Mouse (Mus musculus) heart, embryonic 12.5 days (tissue): ENCODE measurements at regions not wholly inside any gene's neighbourhood (a gene's known extent, or its start where the extent isn't known, plus 50 kb on each side); places are given as distances from the start of the nearest gene placed in this dataset.

Source experiments
- ATAC-seq: fragments of 200-750 bp; cut with Nextera tagmentation; 2 replicates; pipeline ENCODE4 v1.8.0; 2017; ENCODE audit warnings: moderate TSS enrichment, moderate library complexity; ENCODE audit not compliant: insufficient number of reproducible peaks, low FRiP score
- H3K27ac ChIP-seq: fragments of 300-500 bp; sonication (generic); 2 replicates; pipeline ENCODE4 v1.5.1; 2016; ENCODE audit warnings: mild to moderate bottlenecking, moderate library complexity; ENCODE audit not compliant: poor library complexity, severe bottlenecking
- H3K27me3 ChIP-seq: fragments of 300-500 bp; sonication (generic); replicated peaks from 2 replicates; pipeline ENCODE4 v1.6.1; 2016; ENCODE audit warnings: mild to moderate bottlenecking, moderate library complexity
- H3K36me3 ChIP-seq: fragments of 300-500 bp; sonication (generic); 2 replicates; pipeline ENCODE4 v1.6.1; 2016; ENCODE audit warnings: mild to moderate bottlenecking, moderate library complexity
- H3K4me1 ChIP-seq: fragments of 300-500 bp; sonication (generic); replicated peaks from 2 replicates; pipeline ENCODE4 v1.6.1; 2016; ENCODE audit warnings: mild to moderate bottlenecking
- H3K4me2 ChIP-seq: fragments of 300-500 bp; sonication (generic); 2 replicates; pipeline ENCODE4 v1.6.1; 2016; ENCODE audit warnings: mild to moderate bottlenecking, moderate library complexity
- H3K4me3 ChIP-seq: fragments of 300-500 bp; sonication (generic); 2 replicates; pipeline ENCODE4 v1.5.1; 2016; ENCODE audit warnings: mild to moderate bottlenecking
- H3K9ac ChIP-seq: fragments of 300-500 bp; sonication (generic); 2 replicates; pipeline ENCODE4 v1.6.1; 2016; ENCODE audit warnings: mild to moderate bottlenecking, moderate library complexity
- H3K9me3 ChIP-seq: fragments of 300-500 bp; sonication (generic); replicated peaks from 2 replicates; pipeline ENCODE4 v1.6.1; 2016; ENCODE audit warnings: mild to moderate bottlenecking, moderate library complexity
- WGBS: fragments of 180-500 bp; shearing (Covaris S2); methylation state at CpG from one replicate; pipeline ENCODE4 v1.1.7; 2016; 5-methylcytosine and 5-hydroxymethylcytosine counted together

DNA sequence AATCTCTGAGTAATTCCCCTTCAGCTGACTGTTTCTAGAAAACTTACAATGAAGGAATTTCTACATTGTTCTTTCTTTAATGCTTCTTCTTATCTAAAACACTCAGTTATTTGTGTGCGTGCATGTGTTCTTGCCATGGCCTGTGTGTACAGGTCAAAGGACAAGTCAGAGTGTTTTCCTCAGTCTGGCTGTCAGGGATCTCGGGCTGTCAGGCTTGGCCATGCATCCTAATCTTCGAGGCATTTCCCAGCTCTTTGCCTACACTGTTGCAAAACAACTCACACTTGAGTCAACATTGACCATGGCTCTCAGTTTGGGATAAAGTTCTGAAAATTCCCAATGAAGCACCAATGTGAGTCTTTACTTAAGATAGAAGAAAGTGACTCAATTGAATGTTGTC, 688.5 kb downstream of the Fat4 start:
- 0 out of 2 replicates have a peak, but pooled peaks cover 3% of the 10 kb centered on the region for H3K9me3 ChIP-seq
- WGBS: 55% methylated on average over 3 of the region's 3 CpGs
- H3K4me2 ChIP-seq: no peak overlapping the region
- no peak overlapping the region for H3K27ac ChIP-seq
- no peaks in the 10 kb centered on the region for H3K36me3 ChIP-seq
- no peaks in the 10 kb centered on the region for H3K4me1 ChIP-seq
- no peak for ATAC-seq
- no peak overlapping the region for H3K4me3 ChIP-seq
- no peak overlapping the region for H3K9ac ChIP-seq
- H3K27me3 ChIP-seq: no peaks in the 10 kb centered on the region

DNA sequence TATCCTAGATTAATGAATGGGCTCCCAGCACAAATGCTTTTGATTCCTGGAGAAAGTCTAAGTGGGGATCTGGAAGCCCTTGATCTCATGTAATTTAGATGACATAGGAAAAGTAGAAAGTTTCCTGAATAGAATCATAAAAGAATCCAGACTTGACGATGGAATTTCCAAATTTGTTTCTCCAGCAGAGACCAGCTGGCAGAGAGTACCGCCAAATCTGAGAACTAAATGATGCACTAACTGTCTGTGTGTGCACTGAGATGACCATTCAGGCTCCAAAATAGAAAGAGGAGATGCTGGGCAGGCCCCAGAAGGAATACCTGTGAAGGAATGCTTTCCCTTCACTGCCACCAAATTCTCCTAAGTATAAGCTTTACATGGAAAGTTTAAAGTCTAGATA, 704.6 kb downstream of the Fat4 start:
- Histone ChIP-seq H3K4me2 (no peak overlapping the region), H3K27ac (no peak overlapping the region), H3K36me3 (no peaks in the 10 kb centered on the region), H3K4me3 (no peak overlapping the region), H3K9ac (no peak overlapping the region), H3K9me3 (no peaks in the 10 kb centered on the region), H3K4me1 (no peaks in the 10 kb centered on the region), H3K27me3 (no peaks in the 10 kb centered on the region)
- ATAC-seq: no peak
- 76% methylated on average over 2 of the region's 2 CpGs for WGBS

DNA sequence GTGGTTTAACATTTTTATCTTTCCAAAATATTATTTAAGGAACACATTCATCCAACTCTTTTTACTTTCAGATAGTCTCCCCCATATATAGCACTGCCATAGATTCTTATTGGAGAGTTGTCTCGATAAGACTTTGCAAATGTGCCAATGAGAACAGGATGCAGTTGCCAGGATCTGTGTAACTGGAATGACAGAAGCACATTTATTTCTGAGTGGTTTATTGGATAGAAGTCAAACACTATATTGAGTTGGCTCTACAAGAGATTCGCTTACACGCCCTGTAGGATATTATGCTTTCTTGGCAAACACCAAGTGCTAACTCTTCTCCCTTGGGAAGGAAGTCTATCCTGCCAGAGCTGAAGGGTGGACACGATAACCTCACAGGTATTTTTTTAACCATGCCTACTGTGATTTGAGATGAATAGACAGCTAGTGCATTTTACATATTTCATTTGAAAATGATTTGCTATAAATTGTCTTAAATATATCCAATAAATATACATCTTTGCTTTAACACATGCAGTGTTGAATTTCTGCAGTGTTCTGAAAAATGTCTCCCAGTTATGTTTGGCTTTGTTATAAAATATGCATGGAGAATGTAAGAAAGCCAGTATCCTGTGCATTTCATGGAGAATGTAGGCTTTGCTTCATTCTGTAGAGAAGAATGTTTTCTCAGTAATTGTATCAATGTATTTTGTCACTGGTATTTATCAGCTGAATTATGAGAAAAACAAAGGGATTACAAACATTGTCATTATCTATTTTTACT, 705.8 kb downstream of the Fat4 start:
- Histone ChIP-seq H3K4me2 (no peak overlapping the region), H3K27me3 (no peaks in the 10 kb centered on the region), H3K9ac (no peak overlapping the region), H3K4me1 (no peaks in the 10 kb centered on the region), H3K27ac (no peak overlapping the region), H3K36me3 (no peaks in the 10 kb centered on the region), H3K4me3 (no peak overlapping the region), H3K9me3 (no peaks in the 10 kb centered on the region)
- no peak for ATAC-seq
- 77% methylated on average over 4 of the region's 4 CpGs for WGBS

DNA sequence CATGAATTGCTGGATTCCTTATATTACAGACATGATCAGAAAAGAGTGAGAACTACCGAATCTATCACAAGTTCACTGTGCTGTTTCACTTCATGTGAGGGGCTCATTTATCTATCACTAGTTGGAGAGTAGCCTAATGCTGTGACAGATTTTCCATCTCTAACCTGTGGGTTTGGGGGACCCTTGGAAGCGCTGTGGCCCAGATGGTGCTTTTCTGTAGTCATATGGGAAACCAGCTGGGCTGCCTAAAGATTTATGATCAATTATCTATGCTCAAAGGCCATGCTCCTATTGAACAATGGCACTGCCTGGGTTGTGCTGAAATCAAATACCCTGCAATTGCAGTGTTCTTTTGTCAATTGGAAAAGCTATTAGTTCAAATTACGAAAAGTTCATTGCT, 723.2 kb downstream of the Fat4 start:
- Histone ChIP-seq H3K27me3 (no peaks in the 10 kb centered on the region), H3K9ac (no peak overlapping the region), H3K36me3 (no peaks in the 10 kb centered on the region), H3K4me2 (no peak overlapping the region), H3K9me3 (no peaks in the 10 kb centered on the region), H3K4me3 (no peak overlapping the region), H3K4me1 (no peaks in the 10 kb centered on the region), H3K27ac (no peak overlapping the region)
- ATAC-seq: no peak
- 81% methylated on average over 3 of the region's 3 CpGs for WGBS

DNA sequence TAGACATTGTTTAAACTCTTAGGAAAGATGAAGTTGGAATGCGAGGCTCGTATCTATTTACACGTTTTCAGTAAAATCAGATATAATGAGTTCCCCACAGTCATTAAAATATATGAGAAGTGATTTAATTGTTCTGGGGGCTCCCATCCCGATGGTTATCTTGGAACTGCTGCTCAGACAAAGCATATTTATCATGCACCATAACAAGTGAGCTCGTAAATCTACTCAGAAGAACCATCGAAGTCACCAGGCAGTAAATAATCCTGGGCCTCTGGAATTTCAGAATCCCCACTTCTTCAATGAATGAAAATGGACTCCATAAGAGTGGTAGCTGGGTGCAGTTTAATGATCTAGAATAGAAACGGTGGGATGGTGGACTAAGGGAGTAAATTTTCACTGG, 725.7 kb downstream of the Fat4 start:
- H3K27ac ChIP-seq: no peak overlapping the region
- no peak overlapping the region for H3K4me3 ChIP-seq
- no peaks in the 10 kb centered on the region for H3K4me1 ChIP-seq
- H3K9me3 ChIP-seq: no peaks in the 10 kb centered on the region
- no peak overlapping the region for H3K9ac ChIP-seq
- WGBS: 73% methylated on average over 7 of the region's 7 CpGs
- H3K4me2 ChIP-seq: no peak overlapping the region
- H3K36me3 ChIP-seq: no peaks in the 10 kb centered on the region
- no peaks in the 10 kb centered on the region for H3K27me3 ChIP-seq
- no peak for ATAC-seq

DNA sequence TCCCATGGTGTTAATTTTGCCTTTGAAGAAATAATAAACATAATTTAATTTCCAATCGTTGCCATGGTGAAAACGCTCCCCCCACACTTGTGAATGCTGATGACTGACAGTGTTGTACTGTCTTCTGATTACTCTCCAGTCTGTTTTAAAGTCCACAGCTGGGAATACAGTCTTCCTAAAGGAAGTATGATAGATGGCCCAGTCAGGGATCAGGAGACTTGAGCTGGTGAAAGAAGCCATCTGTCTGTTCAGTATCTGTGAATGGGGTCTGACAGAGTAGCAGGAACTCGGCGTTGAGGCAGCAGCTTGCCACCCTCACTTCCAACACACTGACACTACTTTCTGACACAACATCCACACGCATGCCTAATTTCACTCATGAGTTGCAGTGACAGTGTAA, 751.2 kb downstream of the Fat4 start:
- Histone ChIP-seq H3K4me2 (no peak overlapping the region), H3K4me1 (no peaks in the 10 kb centered on the region), H3K9me3 (no peaks in the 10 kb centered on the region), H3K36me3 (no peaks in the 10 kb centered on the region), H3K27ac (no peak overlapping the region), H3K4me3 (no peak overlapping the region), H3K27me3 (no peaks in the 10 kb centered on the region), H3K9ac (no peak overlapping the region)
- no peak for ATAC-seq
- 60% methylated on average over 5 of the region's 5 CpGs for WGBS

DNA sequence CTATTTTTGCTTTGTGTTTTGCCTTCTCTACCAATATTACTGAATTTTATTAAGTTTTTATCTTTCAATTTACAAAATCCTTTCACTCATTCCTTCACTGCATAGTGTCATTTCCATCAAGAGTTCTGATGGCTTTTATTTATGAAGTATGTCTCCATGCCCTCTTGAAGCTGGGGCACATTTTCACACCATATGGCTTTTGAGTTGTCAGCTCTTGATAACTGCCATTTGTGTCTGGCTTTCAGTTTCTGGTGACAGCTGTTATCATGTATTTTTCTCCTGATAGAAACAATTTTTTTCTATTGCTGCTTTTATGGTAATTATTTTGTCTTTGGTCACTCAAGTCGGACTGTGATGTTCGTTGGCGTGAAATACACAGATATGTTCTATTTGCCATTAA, 756.5 kb downstream of the Fat4 start:
- no peak for ATAC-seq
- H3K27ac ChIP-seq: no peak overlapping the region
- H3K27me3 ChIP-seq: no peaks in the 10 kb centered on the region
- no peak overlapping the region for H3K4me2 ChIP-seq
- H3K9me3 ChIP-seq: no peaks in the 10 kb centered on the region
- no peak overlapping the region for H3K4me3 ChIP-seq
- WGBS: 79% methylated on average over 3 of the region's 3 CpGs
- no peaks in the 10 kb centered on the region for H3K4me1 ChIP-seq
- H3K36me3 ChIP-seq: no peaks in the 10 kb centered on the region
- no peak overlapping the region for H3K9ac ChIP-seq

DNA sequence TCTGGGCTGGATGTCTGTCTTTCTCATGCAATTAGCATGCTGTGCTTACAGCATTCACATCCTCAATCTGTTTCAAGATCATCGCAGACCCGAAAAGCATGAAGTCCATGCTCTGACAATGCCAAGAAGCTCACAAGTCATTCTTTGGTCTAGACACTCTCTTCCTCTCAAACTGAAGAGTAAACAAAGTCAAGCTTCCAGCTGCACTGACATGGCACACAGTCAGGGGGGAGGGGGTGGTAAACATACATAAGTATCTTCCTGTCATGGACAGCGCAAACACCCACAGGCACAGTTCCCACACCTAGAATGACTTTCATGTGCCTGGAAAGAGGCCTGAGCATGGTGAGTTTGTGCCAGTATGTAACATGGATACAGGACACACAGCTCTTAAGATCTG, 780.1 kb downstream of the Fat4 start:
- Histone ChIP-seq H3K27me3 (no peaks in the 10 kb centered on the region), H3K9ac (no peak overlapping the region)
- WGBS: 76% methylated on average over 3 of the region's 3 CpGs

DNA sequence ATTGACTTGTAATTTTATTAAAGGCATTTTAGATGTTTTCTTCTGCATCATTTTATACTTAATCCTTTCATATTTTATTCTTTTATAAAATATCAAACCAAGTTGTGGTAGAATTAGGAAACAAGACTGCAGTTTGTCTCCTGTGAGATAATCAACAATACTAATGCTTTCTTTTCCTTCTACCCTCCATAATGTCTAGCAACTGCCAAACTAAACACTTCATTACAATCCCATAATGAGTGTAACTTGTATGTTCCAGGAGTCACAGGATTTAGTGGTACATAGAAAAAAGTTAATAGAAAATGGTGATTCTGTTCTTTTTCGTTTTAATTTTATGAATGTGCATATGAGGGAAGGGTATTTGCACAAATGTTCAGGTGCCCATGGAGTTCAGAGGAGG, 782.4 kb downstream of the Fat4 start:
- no peaks in the 10 kb centered on the region for H3K27me3 ChIP-seq
- no peak overlapping the region for H3K9ac ChIP-seq
- H3K9me3 ChIP-seq: no peaks in the 10 kb centered on the region
- WGBS: 52% methylated on average over 1 of the region's 1 CpGs
- no peak overlapping the region for H3K4me3 ChIP-seq
- H3K4me1 ChIP-seq: no peaks in the 10 kb centered on the region; the same call in 1 of the 2 replicates
- no peaks in the 10 kb centered on the region for H3K36me3 ChIP-seq
- no peak overlapping the region for H3K27ac ChIP-seq
- no peak for ATAC-seq
- H3K4me2 ChIP-seq: no peak overlapping the region

More for the DNA sequence above, 780.1 kb downstream of the Fat4 start:
- no peaks in the 10 kb centered on the region for H3K36me3 ChIP-seq
- H3K9me3 ChIP-seq: no peaks in the 10 kb centered on the region
- H3K4me1 ChIP-seq: no peaks in the 10 kb centered on the region; the same call in 1 of the 2 replicates
- no peak overlapping the region for H3K4me2 ChIP-seq
- H3K4me3 ChIP-seq: no peak overlapping the region
- H3K27ac ChIP-seq: no peak overlapping the region
- ATAC-seq: no peak

DNA sequence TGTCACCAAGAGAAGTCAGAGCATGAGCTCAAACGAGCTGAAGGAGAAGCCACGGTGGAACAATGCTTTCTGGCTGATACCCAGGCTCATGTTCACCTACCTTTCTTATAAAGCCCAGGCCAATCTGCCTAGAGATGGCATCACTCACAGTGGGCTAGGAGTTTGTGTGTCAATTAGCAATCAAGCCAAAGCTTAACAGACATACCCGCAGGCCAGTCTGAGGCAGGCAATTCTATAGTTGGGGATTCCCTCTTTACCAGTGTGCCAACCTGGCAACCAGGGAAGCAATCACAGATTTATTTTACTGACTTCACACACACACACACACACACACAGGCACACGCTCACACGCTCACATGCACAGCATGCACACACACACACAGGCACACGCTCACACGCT, 787.3 kb downstream of the Fat4 start:
- Histone ChIP-seq H3K9ac (no peak overlapping the region), H3K9me3 (no peaks in the 10 kb centered on the region), H3K4me2 (no peak overlapping the region), H3K27me3 (no peaks in the 10 kb centered on the region), H3K27ac (no peak overlapping the region), H3K4me1 (no peaks in the 10 kb centered on the region), H3K36me3 (no peaks in the 10 kb centered on the region), H3K4me3 (no peak overlapping the region)
- 88% methylated on average over 7 of the region's 7 CpGs for WGBS
- no peak for ATAC-seq

DNA sequence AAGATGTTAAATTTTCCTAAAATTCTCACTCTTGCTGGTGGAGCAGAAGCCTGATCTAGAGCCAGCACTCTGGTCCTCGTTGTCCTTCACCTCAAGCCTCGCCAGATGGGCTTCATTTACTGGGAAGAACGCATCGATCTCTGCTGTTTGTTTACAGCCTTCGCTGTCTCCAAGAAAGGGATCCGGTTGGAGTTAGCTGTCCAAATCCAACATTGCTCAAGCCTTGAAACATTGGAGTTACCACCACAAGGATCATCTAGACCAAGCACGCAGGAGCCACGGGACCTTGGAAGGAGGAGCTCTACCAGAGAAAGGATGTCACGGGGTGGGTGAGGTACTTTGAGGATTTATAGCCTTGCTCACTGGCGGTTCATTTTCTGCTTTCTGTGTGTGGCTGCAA, 788.2 kb downstream of the Fat4 start:
- Histone ChIP-seq H3K4me1 (no peaks in the 10 kb centered on the region), H3K4me3 (no peak overlapping the region), H3K9ac (no peak overlapping the region), H3K27me3 (no peaks in the 10 kb centered on the region), H3K4me2 (no peak overlapping the region), H3K36me3 (no peaks in the 10 kb centered on the region), H3K9me3 (no peaks in the 10 kb centered on the region), H3K27ac (no peak overlapping the region)
- no peak for ATAC-seq
- WGBS: 84% methylated on average over 10 of the region's 10 CpGs

DNA sequence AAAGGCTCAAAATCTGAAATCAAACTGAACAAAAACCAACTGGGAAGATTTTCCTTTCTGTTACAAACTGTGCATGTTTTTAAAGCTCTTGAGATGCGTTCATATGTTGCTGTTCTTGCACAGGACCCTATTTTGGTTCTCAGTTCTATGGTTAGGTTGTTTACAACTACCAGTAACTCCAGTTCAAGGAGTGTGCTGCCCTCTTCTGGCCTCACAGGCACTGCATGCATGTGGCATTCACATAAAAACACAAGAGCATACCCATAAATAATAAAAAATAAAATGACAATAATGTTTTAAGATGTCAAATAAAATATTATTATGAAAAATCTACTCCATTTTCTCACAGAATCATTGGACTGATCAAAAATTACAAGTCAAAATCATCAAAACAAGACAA, 818.9 kb downstream of the Fat4 start:
- no peak overlapping the region for H3K9ac ChIP-seq
- H3K36me3 ChIP-seq: no peaks in the 10 kb centered on the region
- no peaks in the 10 kb centered on the region for H3K4me1 ChIP-seq
- H3K9me3 ChIP-seq: peaks cover 5% of the 10 kb centered on the region; the same call in 1 of the 2 replicates
- no peak for ATAC-seq
- H3K27me3 ChIP-seq: no peaks in the 10 kb centered on the region
- no peak overlapping the region for H3K4me3 ChIP-seq
- 97% methylated on average over 1 of the region's 1 CpGs for WGBS
- H3K27ac ChIP-seq: no peak overlapping the region
- no peak overlapping the region for H3K4me2 ChIP-seq
